Mouse (Mus musculus) thymus, postnatal 25 days (tissue): ENCODE results near the gene Ccsap.

Source experiments
- DNase-seq: peaks from one replicate; pipeline ENCODE4 v3.0.0; 2022

The Ccsap gene

DNA sequence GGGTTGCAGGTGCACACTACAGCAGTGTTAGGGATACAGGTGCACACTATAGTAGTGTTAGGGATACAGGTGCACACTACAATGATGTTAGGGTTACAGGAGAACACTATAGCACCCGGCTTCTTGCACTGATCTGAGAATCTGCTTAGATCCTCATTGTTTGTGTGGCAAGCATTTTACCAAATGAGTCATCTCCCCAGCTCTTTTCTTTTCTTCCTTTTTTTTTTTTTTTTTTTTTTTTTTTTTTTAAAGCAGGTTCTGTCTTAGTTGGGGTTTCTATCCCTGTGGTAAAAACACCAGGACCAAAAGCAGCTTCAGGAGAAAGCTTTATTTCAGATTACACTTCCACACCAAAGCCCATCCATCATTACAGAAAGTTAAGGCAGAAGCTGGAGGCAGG, 56.4 kb downstream of the Ccsap start:
- DNase-seq: no peak

DNA sequence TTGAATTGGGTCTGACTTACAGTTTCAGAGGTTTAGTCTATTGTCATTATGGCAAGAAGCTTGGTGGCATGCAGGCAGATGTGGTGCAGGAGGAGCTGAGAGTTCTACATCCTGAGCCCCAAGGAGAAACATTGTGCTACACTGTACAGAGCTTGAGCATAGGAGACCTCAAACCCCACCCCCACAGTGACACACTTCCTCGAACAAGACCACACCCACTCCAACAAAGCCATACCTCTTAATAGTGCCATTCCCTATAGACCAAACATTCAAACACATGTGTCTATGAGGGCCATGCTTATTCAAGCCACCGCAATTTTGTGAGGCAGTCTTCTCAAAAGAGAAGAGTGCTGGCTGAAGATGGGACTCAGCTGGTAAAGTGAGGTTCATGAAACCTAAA, 58.5 kb downstream of the Ccsap start:
- DNase-seq: no peak

DNA sequence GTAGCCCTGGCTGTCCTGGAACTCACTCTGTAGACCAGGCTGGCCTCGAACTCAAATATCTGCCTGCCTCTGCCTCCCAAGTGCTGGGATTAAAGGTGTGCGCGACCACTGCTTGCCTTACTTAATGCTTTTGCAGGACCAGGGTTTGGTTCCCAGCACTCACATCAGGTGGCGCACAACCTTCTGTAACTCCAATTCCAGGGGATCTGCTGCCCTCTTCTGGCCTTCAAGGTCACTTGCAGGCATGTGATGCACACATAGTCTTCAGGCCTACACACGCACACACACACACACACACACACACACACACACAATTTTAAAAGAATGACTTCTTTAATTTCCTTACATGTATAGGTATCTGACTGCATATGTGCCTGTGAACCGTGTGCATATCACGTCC, 59.1 kb downstream of the Ccsap start:
- DNase-seq: no peak

DNA sequence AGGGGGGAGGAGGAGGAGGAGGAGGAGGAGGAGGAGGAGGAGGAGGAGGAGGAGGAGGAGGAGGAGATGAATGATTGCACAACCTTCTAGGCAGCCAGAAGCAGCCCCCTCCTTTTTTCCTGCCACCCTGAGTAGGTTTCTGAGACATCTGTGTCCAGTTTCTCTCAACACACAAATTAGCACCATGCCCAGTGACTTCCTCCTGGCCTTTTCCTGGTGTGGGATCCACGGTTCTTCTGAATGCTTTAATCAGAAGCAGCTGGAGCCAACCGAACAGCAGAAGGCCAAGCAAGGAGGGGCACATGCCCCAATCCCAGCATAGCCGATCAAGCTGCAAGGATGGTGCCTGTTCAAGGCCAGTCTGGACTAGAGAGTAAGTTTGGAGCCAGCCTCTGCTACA, 60.1 kb downstream of the Ccsap start:
- DNase-seq: no peak

DNA sequence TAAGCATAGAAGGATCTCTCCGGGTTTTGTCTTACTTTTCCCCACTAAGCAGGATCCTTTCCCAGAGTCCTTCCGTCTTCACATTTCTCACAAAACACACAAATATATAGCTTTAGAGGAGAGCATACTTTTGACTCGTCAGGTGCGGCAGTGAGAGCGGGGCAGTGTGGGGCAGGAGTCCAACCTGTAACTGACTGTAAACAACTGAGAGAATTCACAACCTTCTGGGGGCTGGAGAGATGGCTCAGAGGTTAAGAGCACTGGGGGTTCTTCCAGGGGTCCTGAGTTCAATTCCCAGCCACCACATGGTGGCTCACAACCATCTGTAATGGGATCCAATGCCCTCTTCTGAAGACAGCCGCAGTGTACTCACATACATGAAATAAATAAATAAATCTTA, 60.6 kb downstream of the Ccsap start:
- DNase-seq: no peak

DNA sequence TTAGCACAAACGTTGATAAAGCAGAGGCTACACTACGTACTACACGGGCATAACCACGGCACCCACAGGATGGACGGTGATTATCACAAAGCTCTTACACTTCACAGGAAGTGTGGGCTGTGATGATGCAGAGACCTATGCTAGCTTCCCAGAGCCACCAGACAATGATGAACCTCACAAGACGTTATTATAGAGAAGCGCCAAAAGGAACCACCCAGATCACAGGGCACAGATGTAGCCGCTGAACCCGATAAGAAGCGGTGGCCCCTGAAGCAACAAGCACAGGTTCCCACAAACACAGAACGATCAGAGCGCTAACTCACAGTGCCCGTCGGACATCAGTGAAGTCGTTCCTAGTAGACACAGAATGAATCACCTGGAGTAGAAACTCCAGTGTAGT, 62.1 kb downstream of the Ccsap start:
- no peak for DNase-seq

DNA sequence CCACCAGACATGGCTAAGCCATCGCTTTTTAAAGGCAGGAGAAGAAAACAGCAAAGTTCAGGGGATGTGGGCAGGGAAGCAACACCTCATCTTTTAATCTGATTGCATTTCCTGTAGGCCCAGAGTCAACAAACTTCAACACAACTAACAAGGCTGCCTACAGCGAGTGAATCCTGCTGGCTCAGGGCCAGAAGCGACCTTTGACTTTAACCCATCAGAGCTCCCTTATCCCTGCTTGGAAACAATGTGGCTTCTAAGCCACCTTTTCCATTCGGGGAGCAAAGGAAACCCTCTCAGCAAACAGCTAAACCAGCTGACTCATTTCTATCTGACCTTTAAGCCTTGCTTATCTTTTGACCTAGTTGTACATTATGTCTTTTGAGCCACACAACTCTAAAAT, 63.3 kb downstream of the Ccsap start:
- no peak for DNase-seq

DNA sequence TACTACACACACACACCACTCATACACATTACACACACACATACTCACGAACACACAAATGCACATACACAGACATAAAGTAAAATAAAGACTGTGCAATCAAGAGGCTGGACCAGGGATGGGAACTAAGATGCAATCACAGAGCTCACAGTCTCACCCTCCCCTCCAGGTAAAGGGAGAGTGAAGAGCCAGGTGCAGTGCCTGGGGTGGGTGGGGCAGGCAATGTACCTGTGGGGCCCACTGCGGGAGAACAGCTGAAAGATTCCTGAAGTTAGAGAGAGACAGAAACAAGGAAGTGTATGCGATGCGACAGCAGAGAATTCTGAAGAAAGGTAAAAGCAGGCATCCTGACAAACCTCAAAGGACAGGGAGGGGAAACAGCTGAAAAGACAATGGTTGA, 65.2 kb downstream of the Ccsap start:
- no peak for DNase-seq

DNA sequence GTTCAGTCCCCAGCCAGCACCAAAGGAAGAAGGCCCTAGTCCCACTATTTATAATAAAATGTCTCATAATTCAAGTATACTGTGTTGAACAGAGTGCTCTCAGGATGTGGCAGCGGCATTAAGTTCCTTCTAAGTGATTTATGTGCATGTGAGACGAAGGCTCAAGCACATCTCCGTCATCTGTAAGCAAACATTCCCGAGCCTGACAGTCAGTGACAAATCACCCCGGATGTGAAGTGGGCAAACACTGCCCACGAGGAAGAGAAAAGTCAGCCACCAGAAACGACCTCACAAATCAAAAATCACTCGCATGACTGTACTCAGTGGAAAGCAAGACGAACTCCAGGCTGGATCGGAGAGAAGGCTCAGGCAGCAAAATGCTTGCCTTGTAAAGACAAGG, 66.1 kb downstream of the Ccsap start:
- no peak for DNase-seq

DNA sequence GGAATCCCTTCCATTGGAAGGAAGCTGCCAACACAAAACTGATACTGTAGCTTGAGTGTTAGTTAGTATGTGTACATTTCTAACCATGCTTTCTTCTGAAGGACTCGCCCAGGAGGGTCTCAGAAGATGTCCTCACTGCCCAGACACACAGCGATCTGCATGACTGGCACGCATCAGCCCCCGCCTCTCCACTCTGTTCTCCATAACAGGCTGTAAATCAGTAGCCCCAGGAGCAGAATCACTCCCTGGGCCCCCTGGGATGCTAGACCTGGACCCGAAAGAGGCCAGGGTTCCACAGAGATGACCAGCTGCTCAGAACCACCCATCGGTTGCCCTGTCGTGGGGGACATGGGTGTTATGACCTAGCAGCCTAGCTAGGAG, 68.2 kb downstream of the Ccsap start:
- no peak for DNase-seq

DNA sequence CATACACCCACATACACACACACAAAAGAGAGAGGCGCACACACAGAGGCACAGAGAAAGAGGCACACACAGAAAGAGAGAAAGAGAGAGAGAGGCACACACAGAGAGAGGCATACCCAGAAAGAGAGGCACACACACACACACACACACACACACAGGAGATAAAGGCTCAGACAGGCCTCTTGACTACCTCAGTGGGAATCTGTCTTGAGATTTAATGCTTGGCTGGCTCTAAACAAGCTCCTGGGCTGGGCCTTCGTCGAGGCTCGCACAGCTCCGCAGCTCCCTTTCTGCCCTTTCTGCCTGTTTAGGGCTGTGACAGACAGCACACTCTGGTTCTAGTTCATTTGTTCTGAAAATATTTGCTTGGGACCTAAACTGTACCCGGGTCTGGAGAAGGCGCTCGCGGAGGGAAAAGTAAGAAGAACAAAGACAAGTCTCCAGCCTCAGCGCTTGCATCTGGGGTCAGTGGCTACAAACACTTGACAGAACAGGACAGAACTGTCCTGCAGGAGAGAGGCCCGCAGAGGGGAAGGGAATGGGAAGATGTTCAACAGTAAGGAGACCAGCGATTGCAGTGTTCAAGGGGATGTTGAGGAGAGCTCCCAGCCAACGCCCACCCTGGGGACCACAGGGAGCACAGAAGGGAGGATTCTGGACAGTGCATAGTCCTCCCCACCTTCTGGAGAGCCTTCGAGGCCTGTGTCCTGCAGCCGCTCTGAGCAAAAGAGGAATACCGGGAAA, 68.7 kb downstream of the Ccsap start:
- DNase-seq: no peak
